Mouse (Mus musculus) intestine, postnatal 0 days (tissue): Measurements from ENCODE around the gene Cd63. TPM values are rescaled to one million over a fixed set of nuclear protein-coding genes. Genes with fewer than 3 reads are reported as not detected.
A peak's percentile ranks its signal among the peaks of the same experiment; 100 is the strongest.

Source experiments
- ATAC-seq: fragments of 200-750 bp; cut with Nextera tagmentation; 2 replicates; pipeline ENCODE4 v1.8.0; 2017; ENCODE audit warnings: mild to moderate bottlenecking, moderate TSS enrichment, moderate library complexity
- H3K27ac ChIP-seq: fragments of 300-500 bp; sonication (generic); 2 replicates; pipeline ENCODE4 v1.5.1; 2014; ENCODE audit warnings: mild to moderate bottlenecking, low read depth, low read length, moderate library complexity
- H3K27me3 ChIP-seq: fragments of 300-500 bp; sonication (generic); replicated peaks from 2 replicates; pipeline ENCODE4 v1.6.1; 2014; ENCODE audit warnings: low read length, mixed read lengths; ENCODE audit not compliant: control insufficient read depth, insufficient read depth
- H3K36me3 ChIP-seq: fragments of 300-500 bp; sonication (generic); 2 replicates; pipeline ENCODE4 v1.6.1; 2014; ENCODE audit warnings: mild to moderate bottlenecking, moderate library complexity; ENCODE audit not compliant: control insufficient read depth, insufficient read depth
- H3K4me1 ChIP-seq: fragments of 300-500 bp; sonication (generic); replicated peaks from 2 replicates; pipeline ENCODE4 v1.6.1; 2014; ENCODE audit warnings: antibody characterized with exemption, low read length, mixed read lengths; ENCODE audit not compliant: control insufficient read depth, insufficient read depth
- H3K4me2 ChIP-seq: fragments of 300-500 bp; sonication (generic); replicated peaks from 2 replicates; pipeline ENCODE4 v1.6.1; 2014; ENCODE audit warnings: low read depth, mild to moderate bottlenecking, moderate library complexity
- H3K4me3 ChIP-seq: fragments of 300-500 bp; sonication (generic); 2 replicates; pipeline ENCODE4 v1.5.1; 2014; ENCODE audit warnings: low read depth, low read length
- H3K9ac ChIP-seq: fragments of 300-500 bp; sonication (generic); 2 replicates; pipeline ENCODE4 v1.6.1; 2014; ENCODE audit warnings: mild to moderate bottlenecking, low read depth, low read length
- H3K9me3 ChIP-seq: fragments of 300-500 bp; sonication (generic); 2 replicates; pipeline ENCODE4 v1.6.1; 2016; ENCODE audit warnings: mixed run types; ENCODE audit not compliant: control insufficient read depth
- CTCF ChIP-seq: sonication (generic); IDR thresholded peaks from 2 replicates; pipeline ENCODE4 v1.5.1; 2016; ENCODE audit warnings: low read depth, mild to moderate bottlenecking, control low read depth, antibody characterized with exemption, moderate library complexity
- WGBS: fragments of 180-500 bp; shearing (Covaris S2); extraction: QIAGEN DNeasy Blood & Tissue Kit; methylation state at CpG from one replicate; pipeline ENCODE4 v1.1.7; 2014; 5-methylcytosine and 5-hydroxymethylcytosine counted together
- polyA plus RNA-seq: library from polyadenylated mRNA; unstranded; fragments of >200 nt; fragmentation: Nextera tagmentation; extraction: Ambion mirVana; gene quantifications from 2 replicates; pipeline ENCODE4 v1.2.1, GENCODE M21; 2015

The Cd63 gene
- polyA plus RNA-seq, 1 experiment from 2014 or later, result 939 TPM

DNA sequence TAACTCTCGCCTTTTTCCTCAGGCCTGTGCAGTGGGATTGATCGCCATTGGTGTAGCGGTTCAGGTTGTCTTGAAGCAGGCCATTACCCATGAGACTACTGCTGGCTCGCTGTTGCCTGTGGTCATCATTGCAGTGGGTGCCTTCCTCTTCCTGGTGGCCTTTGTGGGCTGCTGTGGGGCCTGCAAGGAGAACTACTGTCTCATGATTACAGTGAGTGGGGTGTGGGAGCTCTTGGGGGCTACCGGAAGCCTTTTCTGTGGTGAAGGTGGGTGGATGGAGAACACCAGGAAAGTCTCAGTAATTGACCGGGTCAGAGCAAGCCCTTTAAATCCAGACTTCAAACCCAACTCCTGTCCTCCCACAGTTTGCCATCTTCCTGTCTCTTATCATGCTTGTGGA lies 10.6 kb downstream of the Cd63 start:
- TF ChIP-seq CTCF, result no peak
- Histone ChIP-seq H3K4me3 (peak overlapping the region; percentile 87; the same call in 1 of the 2 replicates), H3K9me3 (no peaks in the 10 kb centered on the region), H3K27ac (no peak overlapping the region), H3K27me3 (no peaks in the 10 kb centered on the region), H3K36me3 (peaks cover 41% of the 10 kb centered on the region), H3K4me1 (no peaks in the 10 kb centered on the region), H3K9ac (no peak overlapping the region), H3K4me2 (peak overlapping the region; percentile 85)
- 84% methylated on average over 6 of the region's 6 CpGs for WGBS
- ATAC-seq, result no peak

DNA sequence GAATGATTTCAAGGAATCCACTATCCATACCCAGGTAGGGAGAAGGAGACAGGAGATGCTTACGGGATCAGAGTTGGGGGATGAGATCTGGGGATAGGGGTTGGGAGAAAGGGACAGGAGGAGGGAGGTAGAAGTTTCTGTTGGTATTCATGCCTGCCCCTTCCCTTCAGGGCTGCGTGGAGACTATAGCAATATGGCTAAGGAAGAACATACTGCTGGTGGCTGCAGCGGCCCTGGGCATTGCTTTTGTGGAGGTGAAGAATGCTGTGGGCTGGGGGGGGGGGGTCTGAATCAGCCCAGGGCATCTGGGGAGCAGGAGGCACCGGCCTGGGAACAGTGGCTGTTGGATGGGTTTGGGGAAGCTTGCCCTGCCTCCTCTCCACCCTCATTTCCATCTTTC lies 11.5 kb downstream of the Cd63 start:
- no peaks in the 10 kb centered on the region for H3K27me3 ChIP-seq
- H3K4me2 ChIP-seq, result peak overlapping the region; percentile 6; the same call in 1 of the 2 replicates
- no peak for ATAC-seq
- no peak for TF ChIP-seq CTCF
- no peak overlapping the region for H3K27ac ChIP-seq
- no peak overlapping the region for H3K9ac ChIP-seq
- no peaks in the 10 kb centered on the region for H3K4me1 ChIP-seq
- no peaks in the 10 kb centered on the region for H3K9me3 ChIP-seq
- no peak overlapping the region for H3K4me3 ChIP-seq
- peaks cover 48% of the 10 kb centered on the region for H3K36me3 ChIP-seq
- 85% methylated on average over 4 of the region's 4 CpGs for WGBS

DNA sequence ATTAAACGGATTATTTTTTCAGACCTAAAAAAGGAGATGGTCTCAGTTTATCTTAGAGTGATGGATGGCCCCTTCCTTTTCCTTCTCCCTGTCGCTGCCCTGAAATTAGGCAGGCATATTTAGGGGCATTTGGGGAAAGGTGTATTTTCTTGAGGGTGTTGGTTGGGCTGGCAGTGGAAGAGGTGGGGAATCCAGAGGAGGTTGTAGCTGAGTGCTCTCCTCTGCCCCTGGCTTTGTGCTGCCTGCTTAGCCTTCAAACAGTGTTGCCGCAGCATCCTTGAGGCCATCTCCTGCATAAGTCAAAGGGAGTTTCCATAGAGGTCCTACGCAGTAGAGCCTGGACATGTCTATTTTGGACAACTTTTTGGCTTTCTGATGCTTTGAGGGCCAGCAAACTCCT lies 12.0 kb downstream of the Cd63 start:
- Histone ChIP-seq H3K27ac (no peak overlapping the region), H3K4me2 (no peak overlapping the region), H3K4me1 (no peaks in the 10 kb centered on the region), H3K4me3 (no peak overlapping the region), H3K36me3 (peaks cover 53% of the 10 kb centered on the region), H3K9me3 (no peaks in the 10 kb centered on the region), H3K27me3 (no peaks in the 10 kb centered on the region), H3K9ac (no peak overlapping the region)
- 74% methylated on average over 4 of the region's 4 CpGs for WGBS
- no peak for TF ChIP-seq CTCF
- ATAC-seq, result no peak

GRCm38 (mm10) chr10:128913219-128913618 lies 12.4 kb downstream of the Cd63 start:
- Histone ChIP-seq H3K27me3 (no peaks in the 10 kb centered on the region), H3K9ac (no peak overlapping the region), H3K36me3 (peaks cover 57% of the 10 kb centered on the region), H3K9me3 (no peaks in the 10 kb centered on the region), H3K27ac (no peak overlapping the region), H3K4me3 (no peak overlapping the region), H3K4me1 (no peaks in the 10 kb centered on the region), H3K4me2 (no peak overlapping the region)
- ATAC-seq, result no peak
- peak; percentile 98 for TF ChIP-seq CTCF
- whole genome bisulfite sequencing, result 10% methylated on average over 5 of the region's 5 CpGs

DNA sequence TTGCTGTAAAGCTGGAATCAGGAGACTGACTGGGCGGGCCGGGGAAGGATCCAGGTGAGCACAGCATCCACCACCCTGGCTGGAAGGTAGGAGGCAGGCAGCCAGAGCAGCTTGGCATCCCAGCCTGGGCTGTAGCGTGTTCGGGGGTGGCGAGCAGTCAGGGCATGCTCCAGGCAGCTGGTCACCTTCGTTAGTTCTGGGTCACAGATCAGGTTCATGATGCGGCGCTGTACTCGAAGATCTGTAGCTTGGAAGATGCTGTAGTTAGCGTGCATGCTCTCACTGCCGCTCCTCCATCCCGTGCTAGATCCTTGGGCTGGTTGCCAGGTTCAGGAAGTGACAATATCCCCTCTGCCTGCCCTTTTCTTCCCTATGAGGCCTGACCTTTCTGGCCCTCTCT lies 12.9 kb downstream of the Cd63 start:
- no peak for TF ChIP-seq CTCF

GRCm38 (mm10) chr10:128915550-128915949 lies 14.8 kb downstream of the Cd63 start:
- Histone ChIP-seq H3K9ac (no peak overlapping the region), H3K27ac (no peak overlapping the region), H3K36me3 (peaks cover 66% of the 10 kb centered on the region), H3K4me2 (no peak overlapping the region), H3K4me1 (0 out of 2 replicates have a peak, but pooled peaks cover 12% of the 10 kb centered on the region), H3K27me3 (no peaks in the 10 kb centered on the region), H3K9me3 (no peaks in the 10 kb centered on the region), H3K4me3 (no peak overlapping the region)
- no peak for ATAC-seq
- WGBS, result 74% methylated on average over 2 of the region's 2 CpGs
- TF ChIP-seq CTCF, result peak; percentile 58

More for the DNA sequence above, 12.9 kb downstream of the Cd63 start:
- H3K9ac ChIP-seq, result no peak overlapping the region
- no peak overlapping the region for H3K4me2 ChIP-seq
- 86% methylated on average over 12 of the region's 12 CpGs for WGBS
- no peak overlapping the region for H3K4me3 ChIP-seq
- H3K4me1 ChIP-seq, result 0 out of 2 replicates have a peak, but pooled peaks cover 4% of the 10 kb centered on the region
- H3K9me3 ChIP-seq, result no peaks in the 10 kb centered on the region
- H3K27ac ChIP-seq, result no peak overlapping the region; the same call in 1 of the 2 replicates
- peaks cover 59% of the 10 kb centered on the region for H3K36me3 ChIP-seq
- no peak for ATAC-seq
- no peaks in the 10 kb centered on the region for H3K27me3 ChIP-seq

- Histone ChIP-seq H3K27ac (no peak overlapping the region), H3K27me3 (no peaks in the 10 kb centered on the region), H3K4me1 (0 out of 2 replicates have a peak, but pooled peaks cover 12% of the 10 kb centered on the region), H3K4me3 (no peak overlapping the region), H3K9me3 (no peaks in the 10 kb centered on the region), H3K9ac (no peak overlapping the region), H3K4me2 (no peak overlapping the region), H3K36me3 (peaks cover 62% of the 10 kb centered on the region)
- ATAC-seq, result no peak
- 86% methylated on average over 3 of the region's 3 CpGs for WGBS
- no peak for TF ChIP-seq CTCF
Observed at GRCm38 (mm10) chr10:128916665-128917064, 15.9 kb downstream of the Cd63 start.
